Mouse (Mus musculus): ENCODE measurements around the gene Erf. TPM values are rescaled to one million over a fixed set of nuclear protein-coding genes. Genes with fewer than 3 reads are reported as not detected.
"Not testable (repeated sequence)": the region's sequence is repeated elsewhere in the genome, so short reads cannot be mapped to it uniquely, and the experiment has no call there.

Erf gene
- polyA plus RNA-seq, 1 experiment from 2014 or later, result 7.8 TPM

GRCm38 (mm10) chr7:25266180-25266962 lies 15.8 kb upstream of the Erf start:
- peaks cover 7% of the 10 kb centered on the region; the same call in 1 of the 2 replicates for H3K36me3 ChIP-seq (ENCODE audit: control insufficient read depth, insufficient read depth)
- H3K27ac ChIP-seq (ENCODE audit: low read depth, low read length), result no peak overlapping the region
- H3K4me3 ChIP-seq (ENCODE audit: low read depth, low read length), result no peak overlapping the region
- H3K9ac ChIP-seq (ENCODE audit: low read depth, low read length), result no peak overlapping the region
- H3K9me3 ChIP-seq (ENCODE audit: control insufficient read depth), result no peaks in the 10 kb centered on the region
- H3K4me2 ChIP-seq (replicated peaks; ENCODE audit: low read depth), result peak overlapping the region; percentile 59; the same call in 1 of the 2 replicates
- TF ChIP-seq CTCF (IDR thresholded peaks at IDR 0.05; ENCODE audit: low read depth), result no peak
- H3K27me3 ChIP-seq (replicated peaks; ENCODE audit: control insufficient read depth, insufficient read depth, low read length), result no peaks in the 10 kb centered on the region
- WGBS, result 87% methylated on average over 8 of the region's 8 CpGs
- no peaks in the 10 kb centered on the region; the same call in 1 of the 2 replicates for H3K4me1 ChIP-seq (replicated peaks; ENCODE audit: control insufficient read depth, insufficient read depth, low read length)
- ATAC-seq, result no peak

DNA sequence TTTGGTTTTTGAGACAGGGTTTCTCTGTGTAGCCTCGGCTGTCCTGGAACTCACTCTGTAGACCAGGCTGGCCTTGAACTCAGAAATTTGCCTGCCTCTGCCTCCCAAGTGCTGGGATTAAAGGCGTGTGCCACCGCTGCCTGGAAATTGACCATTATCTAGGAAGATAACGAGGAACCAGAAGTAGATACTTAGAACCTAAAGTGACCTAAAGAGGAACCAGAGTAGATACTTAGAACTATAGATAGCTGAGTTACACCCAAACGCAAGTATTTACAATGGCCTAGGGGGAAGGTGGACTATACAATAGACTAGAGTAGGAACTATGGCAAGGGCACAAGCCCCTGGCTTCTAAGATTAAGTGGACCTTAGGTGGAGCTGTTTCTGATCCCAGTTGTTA lies 15.2 kb upstream of the Erf start:
- not testable (repeated sequence) for H3K9ac ChIP-seq (ENCODE audit: low read depth, low read length); H3K36me3 ChIP-seq (ENCODE audit: control insufficient read depth, insufficient read depth); ATAC-seq; H3K4me1 ChIP-seq (replicated peaks; ENCODE audit: control insufficient read depth, insufficient read depth, low read length); H3K27me3 ChIP-seq (replicated peaks; ENCODE audit: control insufficient read depth, insufficient read depth, low read length); H3K27ac ChIP-seq (ENCODE audit: low read depth, low read length); H3K4me2 ChIP-seq (replicated peaks; ENCODE audit: low read depth); H3K4me3 ChIP-seq (ENCODE audit: low read depth, low read length); H3K9me3 ChIP-seq (ENCODE audit: control insufficient read depth)
- WGBS, result 81% methylated on average over 5 of the region's 5 CpGs

- Histone ChIP-seq H3K4me1 (replicated peaks; ENCODE audit: control insufficient read depth, insufficient read depth, low read length) (no peaks in the 10 kb centered on the region; the same call in 1 of the 2 replicates), H3K9ac (ENCODE audit: low read depth, low read length) (no peak overlapping the region), H3K27me3 (replicated peaks; ENCODE audit: control insufficient read depth, insufficient read depth, low read length) (no peaks in the 10 kb centered on the region), H3K36me3 (ENCODE audit: control insufficient read depth, insufficient read depth) (no peaks in the 10 kb centered on the region), H3K9me3 (ENCODE audit: control insufficient read depth) (no peaks in the 10 kb centered on the region), H3K4me2 (replicated peaks; ENCODE audit: low read depth) (no peak overlapping the region), H3K4me3 (ENCODE audit: low read depth, low read length) (no peak overlapping the region), H3K27ac (ENCODE audit: low read depth, low read length) (no peak overlapping the region)
- ATAC-seq, result no peak
- 48% methylated on average over 17 of the region's 17 CpGs for WGBS
- TF ChIP-seq CTCF (IDR thresholded peaks at IDR 0.05; ENCODE audit: low read depth), result no peak
Observed at GRCm38 (mm10) chr7:25263968-25264870, 13.7 kb upstream of the Erf start.

GRCm38 (mm10) chr7:25261896-25262295 lies 11.3 kb upstream of the Erf start:
- H3K36me3 ChIP-seq (ENCODE audit: control insufficient read depth, insufficient read depth), result no peaks in the 10 kb centered on the region
- no peaks in the 10 kb centered on the region for H3K27me3 ChIP-seq (replicated peaks; ENCODE audit: control insufficient read depth, insufficient read depth, low read length)
- no peaks in the 10 kb centered on the region for H3K9me3 ChIP-seq (ENCODE audit: control insufficient read depth)
- no peak overlapping the region for H3K9ac ChIP-seq (ENCODE audit: low read depth, low read length)
- WGBS, result 78% methylated on average over 1 of the region's 1 CpGs
- no peak overlapping the region for H3K4me3 ChIP-seq (ENCODE audit: low read depth, low read length)
- ATAC-seq, result no peak
- TF ChIP-seq CTCF (IDR thresholded peaks at IDR 0.05; ENCODE audit: low read depth), result no peak
- H3K4me2 ChIP-seq (replicated peaks; ENCODE audit: low read depth), result no peak overlapping the region
- H3K4me1 ChIP-seq (replicated peaks; ENCODE audit: control insufficient read depth, insufficient read depth, low read length), result no peaks in the 10 kb centered on the region; the same call in 1 of the 2 replicates
- H3K27ac ChIP-seq (ENCODE audit: low read depth, low read length), result no peak overlapping the region

DNA sequence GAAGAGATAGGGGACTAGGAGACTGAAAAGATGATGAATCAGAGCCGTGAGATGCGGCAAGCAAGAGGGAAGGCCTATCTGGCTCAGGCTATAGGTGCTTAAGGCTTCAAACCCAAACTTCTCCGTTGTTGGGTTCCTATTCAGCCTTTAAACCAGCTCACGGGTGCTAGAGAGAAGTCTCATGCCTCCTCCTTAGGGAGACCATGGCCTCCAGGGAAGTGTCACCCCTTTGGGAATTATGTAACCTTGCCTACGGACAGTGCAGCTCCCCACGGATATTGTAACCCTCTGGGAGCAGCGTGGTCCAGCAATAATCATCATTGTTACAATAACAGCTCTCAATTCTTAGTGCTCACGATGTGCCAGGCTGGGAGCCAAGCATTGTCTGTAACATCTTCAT lies 1.3 kb upstream of the Erf start:
- Histone ChIP-seq H3K4me3 (ENCODE audit: low read depth, low read length) (peak overlapping the region; percentile 91), H3K4me2 (replicated peaks; ENCODE audit: low read depth) (peak overlapping the region; percentile 73), H3K9ac (ENCODE audit: low read depth, low read length) (no peak overlapping the region), H3K36me3 (ENCODE audit: control insufficient read depth, insufficient read depth) (no peaks in the 10 kb centered on the region), H3K27me3 (replicated peaks; ENCODE audit: control insufficient read depth, insufficient read depth, low read length) (no peaks in the 10 kb centered on the region), H3K27ac (ENCODE audit: low read depth, low read length) (peak overlapping the region; percentile 96), H3K9me3 (ENCODE audit: control insufficient read depth) (no peaks in the 10 kb centered on the region), H3K4me1 (replicated peaks; ENCODE audit: control insufficient read depth, insufficient read depth, low read length) (peaks cover 7% of the 10 kb centered on the region; the same call in 1 of the 2 replicates)
- TF ChIP-seq CTCF (IDR thresholded peaks at IDR 0.05; ENCODE audit: low read depth), result no peak
- WGBS, result 43% methylated on average over 8 of the region's 8 CpGs
- ATAC-seq, result no peak
